Mouse (Mus musculus): Measurements from ENCODE around the gene Gm20547.
A peak's percentile ranks its signal among the peaks of the same experiment; 100 is the strongest.
"Not testable (repeated sequence)": the region's sequence is repeated elsewhere in the genome, so short reads cannot be mapped to it uniquely, and the experiment has no call there.

DNA sequence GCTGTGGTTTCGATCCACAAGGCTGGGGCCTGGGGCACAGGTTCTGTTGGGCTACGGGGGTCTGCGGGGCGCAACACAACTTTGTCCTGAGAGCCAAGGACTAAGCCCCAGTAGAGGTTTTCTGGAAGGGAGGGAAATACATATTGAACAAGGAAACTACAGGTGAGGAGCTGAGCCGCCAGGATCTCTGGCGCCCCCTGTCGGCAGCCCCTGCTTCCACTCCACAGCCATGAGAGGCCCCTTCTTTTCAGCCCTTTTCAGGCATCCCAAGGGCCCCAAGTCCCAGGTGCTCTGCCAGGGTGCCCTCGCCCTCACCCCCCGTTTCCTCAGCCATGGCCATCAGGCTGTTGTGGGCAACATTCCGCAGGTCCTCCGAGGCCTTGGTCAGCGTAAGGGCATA, 68.1 kb downstream of the Gm20547 start:
- peak; percentile 63 to 93 (median 81) for TF ChIP-seq CTCF (IDR thresholded peaks at IDR 0.05 in 2 of 3, conservative IDR thresholded peaks at IDR 0.05 in 1 of 3; ENCODE audit: control insufficient read depth in 1 of 3, insufficient read depth in 1 of 3, low read depth in 2 of 3, low read length in 3 of 3, poor library complexity in 1 of 3, severe bottlenecking in 1 of 3)
- TF ChIP-seq POLR2A (IDR thresholded peaks at IDR 0.05; ENCODE audit: control insufficient read depth in 1 of 2, insufficient read depth in 1 of 2, low read depth in 1 of 2, low read length in 2 of 2, poor library complexity in 1 of 2); EP300 (IDR thresholded peaks at IDR 0.05; ENCODE audit: low read depth in 1 of 2, low read length in 2 of 2): not testable (repeated sequence)

Measured in MEL (cell line).